Mouse (Mus musculus): ENCODE data around the gene Dnajc16. TPM values are rescaled to one million over a fixed set of nuclear protein-coding genes. Genes with fewer than 3 reads are reported as not detected.

Dnajc16 gene
- total and polyA plus RNA-seq, 2 experiments from 2014 or later = 6.5 to 19.2 TPM

GRCm38 (mm10) chr4:141816776-141817655, 26.3 kb upstream of the Dnajc16 start:
- H3K36me3 ChIP-seq (ENCODE audit: insufficient read depth) = peaks cover 31% of the 10 kb centered on the region
- no peak for TF ChIP-seq CTCF (IDR thresholded peaks at IDR 0.05; ENCODE audit: low read depth)
- 57% methylated on average over 14 of the region's 14 CpGs for WGBS
- H3K27ac ChIP-seq (ENCODE audit: low read depth, low read length) = no peak overlapping the region
- H3K27me3 ChIP-seq (ENCODE audit: insufficient read depth, low read length) = no peaks in the 10 kb centered on the region
- H3K9ac ChIP-seq = no peak overlapping the region
- no peak overlapping the region for H3K4me3 ChIP-seq (ENCODE audit: low read depth, low read length)
- DNase-seq (no peak), ATAC-seq (no peak)
- no peaks in the 10 kb centered on the region for H3K9me3 ChIP-seq (ENCODE audit: low read length)
- H3K4me1 ChIP-seq (ENCODE audit: insufficient read depth) = no peaks in the 10 kb centered on the region
- H3K4me2 ChIP-seq (ENCODE audit: low read depth) = no peak overlapping the region

DNA sequence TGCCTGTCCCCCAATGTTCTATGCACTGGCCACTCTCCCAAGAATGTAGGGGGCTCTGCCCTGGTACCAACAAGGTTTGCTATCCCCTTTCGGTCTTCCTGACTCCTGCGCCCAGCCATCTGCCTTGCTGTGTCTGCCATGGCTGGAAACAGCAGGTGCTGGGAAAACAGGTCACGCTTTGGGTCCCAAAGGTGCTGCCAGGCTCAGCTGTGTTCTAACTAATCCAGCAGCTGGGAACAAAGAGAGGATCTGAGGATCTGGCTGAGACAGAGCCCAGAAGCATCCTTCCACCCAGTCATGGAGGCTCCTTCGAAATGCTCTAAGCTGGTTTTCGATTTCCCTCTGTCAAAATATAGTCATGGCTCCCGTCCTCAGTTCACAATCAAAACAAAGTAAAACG, 25.5 kb upstream of the Dnajc16 start:
- Histone ChIP-seq H3K9ac (no peak overlapping the region), H3K9me3 (ENCODE audit: low read length) (no peaks in the 10 kb centered on the region), H3K4me1 (ENCODE audit: insufficient read depth) (no peaks in the 10 kb centered on the region), H3K4me2 (ENCODE audit: low read depth) (no peak overlapping the region), H3K27me3 (ENCODE audit: insufficient read depth, low read length) (no peaks in the 10 kb centered on the region), H3K36me3 (ENCODE audit: insufficient read depth) (peaks cover 38% of the 10 kb centered on the region), H3K4me3 (ENCODE audit: low read depth, low read length) (no peak overlapping the region), H3K27ac (ENCODE audit: low read depth, low read length) (no peak overlapping the region)
- no peak for TF ChIP-seq CTCF (IDR thresholded peaks at IDR 0.05; ENCODE audit: low read depth)
- ATAC-seq (no peak), DNase-seq (no peak)
- 86% methylated on average over 7 of the region's 7 CpGs for WGBS

- TF ChIP-seq CTCF (IDR thresholded peaks at IDR 0.05; ENCODE audit: low read depth) = no peak
- no peak overlapping the region for H3K4me2 ChIP-seq (ENCODE audit: low read depth)
- H3K4me1 ChIP-seq (ENCODE audit: insufficient read depth) = no peaks in the 10 kb centered on the region
- ATAC-seq (no peak), DNase-seq (no peak)
- WGBS = 96% methylated on average over 7 of the region's 7 CpGs
- H3K9me3 ChIP-seq (ENCODE audit: low read length) = no peaks in the 10 kb centered on the region
- no peaks in the 10 kb centered on the region for H3K27me3 ChIP-seq (ENCODE audit: insufficient read depth, low read length)
- no peak overlapping the region for H3K4me3 ChIP-seq (ENCODE audit: low read depth, low read length)
- H3K27ac ChIP-seq (ENCODE audit: low read depth, low read length) = no peak overlapping the region
- no peak overlapping the region for H3K9ac ChIP-seq
- peaks cover 85% of the 10 kb centered on the region for H3K36me3 ChIP-seq (ENCODE audit: insufficient read depth)
Measured at GRCm38 (mm10) chr4:141811375-141811774, 20.6 kb upstream of the Dnajc16 start.

DNA sequence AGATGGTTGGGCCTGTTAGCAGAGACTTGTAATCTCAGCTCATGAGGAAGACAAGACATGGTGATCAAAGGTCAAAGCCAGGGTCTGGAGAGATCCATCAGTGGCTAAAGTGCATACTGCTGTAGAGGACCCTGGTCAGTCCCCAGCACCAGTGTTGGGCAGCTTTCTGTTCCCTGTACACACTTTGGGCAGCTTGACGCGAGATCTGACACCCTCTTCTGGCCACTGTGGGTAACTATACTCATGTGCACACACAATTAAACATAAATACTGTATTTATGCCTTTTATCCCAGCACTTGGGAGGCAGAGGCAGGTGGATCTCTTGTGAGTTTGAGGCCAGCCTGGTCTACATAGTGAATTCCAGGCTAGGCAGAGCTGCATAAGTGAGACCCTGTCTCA, 20.2 kb upstream of the Dnajc16 start:
- 0 out of 2 replicates have a peak, but pooled peaks have one; percentile 6 for TF ChIP-seq CTCF (IDR thresholded peaks at IDR 0.05; ENCODE audit: low read depth)
- no peak overlapping the region for H3K9ac ChIP-seq
- no peaks in the 10 kb centered on the region for H3K9me3 ChIP-seq (ENCODE audit: low read length)
- WGBS = 95% methylated on average over 2 of the region's 2 CpGs
- no peak for DNase-seq
- H3K4me1 ChIP-seq (ENCODE audit: insufficient read depth) = no peaks in the 10 kb centered on the region
- no peak overlapping the region for H3K4me3 ChIP-seq (ENCODE audit: low read depth, low read length)
- peaks cover 89% of the 10 kb centered on the region for H3K36me3 ChIP-seq (ENCODE audit: insufficient read depth)
- ATAC-seq = no peak
- H3K27me3 ChIP-seq (ENCODE audit: insufficient read depth, low read length) = no peaks in the 10 kb centered on the region
- H3K4me2 ChIP-seq (ENCODE audit: low read depth) = no peak overlapping the region
- no peak overlapping the region for H3K27ac ChIP-seq (ENCODE audit: low read depth, low read length)

GRCm38 (mm10) chr4:141809850-141810464, 19.2 kb upstream of the Dnajc16 start:
- peak; percentile 73 for TF ChIP-seq CTCF (IDR thresholded peaks at IDR 0.05; ENCODE audit: low read depth)
- Histone ChIP-seq H3K36me3 (ENCODE audit: insufficient read depth) (peaks cover 91% of the 10 kb centered on the region), H3K27me3 (ENCODE audit: insufficient read depth, low read length) (no peaks in the 10 kb centered on the region), H3K27ac (ENCODE audit: low read depth, low read length) (no peak overlapping the region), H3K9ac (no peak overlapping the region), H3K4me1 (ENCODE audit: insufficient read depth) (no peaks in the 10 kb centered on the region), H3K9me3 (ENCODE audit: low read length) (no peaks in the 10 kb centered on the region), H3K4me2 (ENCODE audit: low read depth) (no peak overlapping the region), H3K4me3 (ENCODE audit: low read depth, low read length) (no peak overlapping the region)
- ATAC-seq (peak; percentile 74; the same call in 1 of the 2 replicates), DNase-seq (peak; percentile 58)
- 66% methylated on average over 8 of the region's 8 CpGs for WGBS

DNA sequence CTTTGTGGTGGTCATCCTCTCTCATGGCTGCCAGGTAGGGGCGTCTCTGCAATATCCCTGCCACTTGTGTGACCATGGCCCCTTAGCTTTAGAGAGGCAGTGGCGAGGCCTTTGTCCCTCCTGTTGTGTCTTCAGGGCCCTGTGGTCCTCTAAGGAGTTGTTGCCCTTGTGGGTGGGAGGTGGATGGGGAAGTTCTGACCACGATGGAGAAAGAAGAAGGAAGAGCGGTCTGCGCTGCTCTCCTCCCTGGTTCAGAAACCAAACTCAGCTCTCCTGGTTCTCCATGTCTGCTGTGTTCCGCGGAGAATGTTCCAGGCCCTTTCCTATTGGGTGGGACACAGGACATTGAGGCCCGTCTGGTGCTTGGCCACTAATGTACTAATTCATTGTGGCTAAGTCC, 15.2 kb upstream of the Dnajc16 start:
- DNase-seq = no peak

GRCm38 (mm10) chr4:141804105-141804504, 13.4 kb upstream of the Dnajc16 start:
- DNase-seq (no peak), ATAC-seq (no peak)
- no peaks in the 10 kb centered on the region for H3K27me3 ChIP-seq (ENCODE audit: insufficient read depth, low read length)
- H3K4me2 ChIP-seq (ENCODE audit: low read depth) = no peak overlapping the region
- H3K36me3 ChIP-seq (ENCODE audit: insufficient read depth) = peaks cover 49% of the 10 kb centered on the region
- no peak for TF ChIP-seq CTCF (IDR thresholded peaks at IDR 0.05; ENCODE audit: low read depth)
- H3K9ac ChIP-seq = no peak overlapping the region
- 93% methylated on average over 4 of the region's 4 CpGs for WGBS
- H3K27ac ChIP-seq (ENCODE audit: low read depth, low read length) = no peak overlapping the region
- H3K4me1 ChIP-seq (ENCODE audit: insufficient read depth) = no peaks in the 10 kb centered on the region
- H3K4me3 ChIP-seq (ENCODE audit: low read depth, low read length) = no peak overlapping the region
- H3K9me3 ChIP-seq (ENCODE audit: low read length) = no peaks in the 10 kb centered on the region

More for the DNA sequence above, 15.2 kb upstream of the Dnajc16 start:
- no peaks in the 10 kb centered on the region for H3K4me1 ChIP-seq (ENCODE audit: insufficient read depth)
- no peak overlapping the region for H3K4me3 ChIP-seq (ENCODE audit: low read depth, low read length)
- no peak overlapping the region for H3K9ac ChIP-seq
- H3K27ac ChIP-seq (ENCODE audit: low read depth, low read length) = no peak overlapping the region
- no peak for TF ChIP-seq CTCF (IDR thresholded peaks at IDR 0.05; ENCODE audit: low read depth)
- ATAC-seq = no peak
- peaks cover 66% of the 10 kb centered on the region for H3K36me3 ChIP-seq (ENCODE audit: insufficient read depth)
- no peak overlapping the region for H3K4me2 ChIP-seq (ENCODE audit: low read depth)
- no peaks in the 10 kb centered on the region for H3K9me3 ChIP-seq (ENCODE audit: low read length)
- WGBS = 92% methylated on average over 8 of the region's 8 CpGs
- no peaks in the 10 kb centered on the region for H3K27me3 ChIP-seq (ENCODE audit: insufficient read depth, low read length)
